Mouse (Mus musculus) megakaryocyte, embryonic 14.5 days (primary cell): ENCODE measurements around the gene Cryl1. TPM values are rescaled to one million over a fixed set of nuclear protein-coding genes. Genes with fewer than 3 reads are reported as not detected.

Experiments
- H3K27me3 ChIP-seq: replicated peaks from 2 replicates; pipeline ENCODE3; 2012; ENCODE audit warnings: inconsistent platforms
- H3K36me3 ChIP-seq: replicated peaks from 2 replicates; pipeline ENCODE3; 2012; ENCODE audit warnings: low read length, inconsistent platforms, mixed read lengths
- H3K4me1 ChIP-seq: 2 replicates; pipeline ENCODE4 v1.6.1; 2012; ENCODE audit warnings: inconsistent platforms
- H3K4me3 ChIP-seq: replicated peaks from 2 replicates; pipeline ENCODE3; 2012; ENCODE audit warnings: moderate library complexity, mild to moderate bottlenecking, inconsistent platforms
- H3K9me3 ChIP-seq: 2 replicates; pipeline ENCODE4 v1.6.1; 2012; ENCODE audit warnings: inconsistent platforms
- FLI1 ChIP-seq: IDR thresholded peaks from 2 replicates; pipeline ENCODE4 v1.6.1; 2012; ENCODE audit warnings: low read length, inconsistent platforms, mixed read lengths
- GATA1 ChIP-seq: IDR thresholded peaks from 3 replicates; pipeline ENCODE4 v1.6.1; 2012; ENCODE audit warnings: mixed read lengths, low read length, inconsistent platforms, borderline replicate concordance
- polyA plus RNA-seq: library from polyadenylated mRNA; stranded (reverse); fragments of >175 nt; gene quantifications from 2 replicates; pipeline ENCODE4 v1.2.3, GENCODE M21; 2012; ENCODE audit warnings: low replicate concordance; ENCODE audit not compliant: insufficient read depth

The Cryl1 gene
- polyA plus RNA-seq, 1 experiment: 3.3 TPM

DNA sequence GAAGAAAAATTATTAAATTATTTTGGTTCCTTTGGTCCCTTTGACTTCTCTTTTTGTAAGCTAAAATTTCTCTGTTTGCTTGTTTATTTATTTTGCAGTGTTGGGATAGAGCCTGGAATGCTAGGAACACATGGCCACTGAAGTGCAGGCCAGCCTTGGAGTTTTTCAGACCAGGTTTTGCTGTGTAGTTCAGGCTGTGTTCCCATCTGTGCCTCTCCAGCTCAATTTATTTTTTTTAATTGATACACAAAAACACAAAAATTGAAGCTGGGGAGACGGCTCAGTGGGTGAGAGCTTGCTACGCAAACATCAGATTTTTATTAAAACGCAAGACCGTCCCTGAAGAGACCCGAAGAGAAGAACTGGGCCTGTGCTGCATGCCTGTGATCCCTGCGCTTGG lies 71.6 kb downstream of the Cryl1 start:
- no peaks in the 10 kb centered on the region for H3K9me3 ChIP-seq
- H3K27me3 ChIP-seq: no peaks in the 10 kb centered on the region
- TF ChIP-seq GATA1 (no peak), FLI1 (no peak)
- H3K36me3 ChIP-seq: no peaks in the 10 kb centered on the region
- H3K4me1 ChIP-seq: no peaks in the 10 kb centered on the region
- no peak overlapping the region for H3K4me3 ChIP-seq

DNA sequence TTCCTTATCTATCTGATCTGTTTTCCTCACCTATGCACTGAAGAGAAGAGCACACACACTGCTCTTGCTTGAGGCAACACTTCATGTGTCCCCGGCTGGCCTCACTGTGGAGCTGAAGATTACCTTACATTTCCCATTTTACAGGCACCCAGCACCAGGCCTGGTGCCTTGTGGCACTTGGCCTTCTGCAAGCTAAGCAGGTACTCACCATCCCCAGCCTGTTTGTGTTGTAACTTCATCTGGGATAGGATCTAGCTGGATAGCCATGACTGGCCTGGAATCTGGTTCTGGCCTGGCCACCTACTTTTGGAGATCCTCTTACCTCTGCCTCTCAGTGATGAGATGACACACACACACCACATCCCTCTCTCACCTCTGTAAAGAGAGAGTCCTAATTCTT lies 79.5 kb downstream of the Cryl1 start:
- H3K4me3 ChIP-seq: no peak overlapping the region
- peaks cover 2% of the 10 kb centered on the region for H3K27me3 ChIP-seq
- peaks cover 6% of the 10 kb centered on the region; the same call in 1 of the 2 replicates for H3K4me1 ChIP-seq
- H3K36me3 ChIP-seq: no peaks in the 10 kb centered on the region
- no peak for TF ChIP-seq FLI1
- no peak for TF ChIP-seq GATA1
- no peaks in the 10 kb centered on the region for H3K9me3 ChIP-seq

DNA sequence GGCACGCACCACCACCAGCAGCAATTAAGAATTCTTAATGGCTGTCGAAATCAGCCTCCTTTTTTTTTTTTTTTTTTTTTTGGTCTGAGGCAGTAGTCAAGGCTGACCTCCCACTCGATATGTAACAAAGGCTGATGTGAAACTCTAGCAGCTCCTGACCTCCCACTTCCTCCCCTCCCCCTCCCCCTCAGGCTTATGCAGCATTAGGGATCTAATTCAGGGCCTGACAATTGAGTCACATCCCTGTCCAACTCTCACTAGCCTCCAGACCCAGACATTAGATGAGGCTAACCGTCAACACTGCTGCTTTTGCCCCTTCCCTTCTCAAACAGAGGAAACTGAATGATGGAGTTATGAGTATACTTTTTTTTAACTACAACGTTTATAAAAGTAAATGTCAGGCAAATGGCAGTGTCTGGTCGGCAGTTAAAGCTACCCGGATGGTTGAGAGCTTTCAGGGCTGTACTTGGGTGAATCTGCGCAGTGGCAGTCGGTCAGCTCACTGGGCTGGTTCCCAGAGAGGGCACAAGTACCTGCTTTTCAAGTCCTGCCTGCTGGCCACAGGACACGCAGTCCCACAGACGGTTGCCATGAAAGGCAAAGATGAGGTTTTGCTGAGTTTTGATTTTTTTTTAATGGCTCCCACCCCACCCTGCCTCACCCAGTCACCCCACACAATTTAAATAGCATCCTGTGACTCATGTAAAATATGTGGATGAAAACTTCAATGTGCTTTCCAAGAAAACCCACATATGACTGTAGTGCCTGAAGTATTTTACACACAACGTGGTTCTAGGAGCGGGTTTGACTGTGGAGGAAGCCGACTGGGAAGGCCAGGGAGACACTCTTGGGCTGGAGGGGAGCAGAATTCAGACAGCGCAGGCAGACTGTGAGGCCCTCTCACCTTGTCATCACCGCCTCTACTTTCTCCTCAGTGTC lies 81.4 kb downstream of the Cryl1 start:
- Histone ChIP-seq H3K36me3 (no peaks in the 10 kb centered on the region), H3K9me3 (no peaks in the 10 kb centered on the region), H3K4me3 (no peak overlapping the region), H3K27me3 (peaks cover 2% of the 10 kb centered on the region), H3K4me1 (peaks cover 6% of the 10 kb centered on the region; the same call in 1 of the 2 replicates)
- no peak for TF ChIP-seq FLI1
- TF ChIP-seq GATA1: no peak

DNA sequence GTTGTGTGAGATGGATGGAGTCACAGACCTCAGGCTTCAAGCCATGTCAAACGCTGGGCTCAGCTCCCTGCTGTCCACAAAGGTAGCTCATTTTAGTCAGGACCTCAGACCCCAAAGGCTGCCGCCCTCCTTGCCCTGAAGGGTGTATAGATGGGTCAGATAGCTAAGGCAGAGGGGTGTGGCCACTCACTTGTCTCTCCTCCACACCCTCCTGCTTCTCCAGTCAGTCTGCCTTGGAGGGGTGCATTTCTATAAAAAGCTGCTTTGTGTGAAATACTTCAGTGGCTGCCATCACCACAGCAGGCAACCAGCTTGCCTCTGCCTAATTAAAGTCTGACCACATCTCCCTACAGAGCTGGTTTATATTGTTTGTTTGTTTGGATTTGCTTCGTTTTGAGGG lies 82.4 kb downstream of the Cryl1 start:
- peaks cover 2% of the 10 kb centered on the region for H3K27me3 ChIP-seq
- no peaks in the 10 kb centered on the region for H3K36me3 ChIP-seq
- H3K4me1 ChIP-seq: peaks cover 6% of the 10 kb centered on the region; the same call in 1 of the 2 replicates
- H3K4me3 ChIP-seq: no peak overlapping the region
- TF ChIP-seq FLI1 (no peak), GATA1 (no peak)
- H3K9me3 ChIP-seq: 0 out of 2 replicates have a peak, but pooled peaks cover 6% of the 10 kb centered on the region

DNA sequence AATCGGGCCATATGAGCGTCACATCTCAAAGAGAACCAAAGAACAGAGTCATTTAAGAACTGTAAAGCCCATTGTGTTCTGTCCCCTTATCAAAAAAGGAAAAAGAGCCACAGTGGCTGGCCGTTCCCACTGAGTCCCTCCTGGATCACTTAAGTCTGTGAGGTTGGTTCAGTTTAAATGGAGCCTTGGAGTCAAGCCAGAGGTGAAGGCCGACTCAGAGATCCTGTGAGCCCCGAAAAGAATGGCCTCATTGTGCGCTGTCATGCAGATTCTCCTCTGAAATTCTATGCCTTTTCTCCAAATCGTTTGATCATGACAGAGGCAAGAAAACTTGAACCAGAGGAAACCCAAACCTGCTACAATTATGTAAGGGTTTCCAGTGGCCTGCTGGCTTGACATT lies 82.8 kb downstream of the Cryl1 start:
- Histone ChIP-seq H3K27me3 (peaks cover 2% of the 10 kb centered on the region), H3K36me3 (no peaks in the 10 kb centered on the region), H3K4me1 (peaks cover 6% of the 10 kb centered on the region; the same call in 1 of the 2 replicates), H3K9me3 (0 out of 2 replicates have a peak, but pooled peaks cover 6% of the 10 kb centered on the region), H3K4me3 (no peak overlapping the region)
- TF ChIP-seq GATA1 (no peak), FLI1 (no peak)

DNA sequence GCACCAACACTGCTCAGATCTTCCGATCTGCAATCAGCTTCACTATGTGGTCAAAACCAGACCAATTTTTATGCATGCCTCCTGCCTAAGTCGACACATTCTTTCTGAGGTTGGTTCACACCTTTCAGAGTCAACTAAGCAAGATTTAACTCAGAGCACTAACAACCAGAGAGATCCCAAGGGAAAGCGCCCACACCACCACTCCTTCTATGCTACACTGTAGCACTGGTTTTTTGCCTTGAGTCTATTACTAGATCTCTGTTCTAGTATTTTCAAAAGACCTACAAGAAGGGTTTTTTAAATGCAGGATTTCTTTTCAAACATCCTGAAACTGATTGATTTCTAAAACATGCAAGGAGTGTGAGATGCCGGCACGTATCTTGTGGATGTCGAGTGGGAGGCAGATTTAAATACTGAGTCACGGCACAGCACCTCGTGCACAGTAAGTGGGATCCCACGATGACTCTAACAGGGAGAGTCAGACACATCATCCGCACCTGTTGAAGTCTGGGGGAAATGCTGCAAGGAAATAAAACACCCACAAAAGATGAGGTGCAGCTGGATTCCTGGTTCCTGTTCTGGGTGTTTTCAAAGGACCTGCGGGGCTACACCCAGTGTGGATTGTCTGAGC lies 96.6 kb downstream of the Cryl1 start:
- H3K4me3 ChIP-seq: no peak overlapping the region
- no peaks in the 10 kb centered on the region for H3K9me3 ChIP-seq
- H3K4me1 ChIP-seq: no peaks in the 10 kb centered on the region; the same call in 1 of the 2 replicates
- TF ChIP-seq FLI1: no peak
- no peak for TF ChIP-seq GATA1
- H3K36me3 ChIP-seq: no peaks in the 10 kb centered on the region
- H3K27me3 ChIP-seq: peaks cover 2% of the 10 kb centered on the region

GRCm38 (mm10) chr14:57300530-57300929 lies 97.8 kb downstream of the Cryl1 start:
- H3K4me1 ChIP-seq: no peaks in the 10 kb centered on the region
- no peak for TF ChIP-seq FLI1
- TF ChIP-seq GATA1: no peak
- no peaks in the 10 kb centered on the region for H3K36me3 ChIP-seq
- no peak overlapping the region for H3K4me3 ChIP-seq
- peaks cover 2% of the 10 kb centered on the region for H3K27me3 ChIP-seq
- H3K9me3 ChIP-seq: no peaks in the 10 kb centered on the region

GRCm38 (mm10) chr14:57297672-57298071 lies 100.7 kb downstream of the Cryl1 start:
- H3K4me1 ChIP-seq: no peaks in the 10 kb centered on the region
- no peaks in the 10 kb centered on the region for H3K36me3 ChIP-seq
- no peaks in the 10 kb centered on the region for H3K9me3 ChIP-seq
- no peak overlapping the region for H3K4me3 ChIP-seq
- TF ChIP-seq GATA1: no peak
- no peak for TF ChIP-seq FLI1
- H3K27me3 ChIP-seq: peaks cover 2% of the 10 kb centered on the region

DNA sequence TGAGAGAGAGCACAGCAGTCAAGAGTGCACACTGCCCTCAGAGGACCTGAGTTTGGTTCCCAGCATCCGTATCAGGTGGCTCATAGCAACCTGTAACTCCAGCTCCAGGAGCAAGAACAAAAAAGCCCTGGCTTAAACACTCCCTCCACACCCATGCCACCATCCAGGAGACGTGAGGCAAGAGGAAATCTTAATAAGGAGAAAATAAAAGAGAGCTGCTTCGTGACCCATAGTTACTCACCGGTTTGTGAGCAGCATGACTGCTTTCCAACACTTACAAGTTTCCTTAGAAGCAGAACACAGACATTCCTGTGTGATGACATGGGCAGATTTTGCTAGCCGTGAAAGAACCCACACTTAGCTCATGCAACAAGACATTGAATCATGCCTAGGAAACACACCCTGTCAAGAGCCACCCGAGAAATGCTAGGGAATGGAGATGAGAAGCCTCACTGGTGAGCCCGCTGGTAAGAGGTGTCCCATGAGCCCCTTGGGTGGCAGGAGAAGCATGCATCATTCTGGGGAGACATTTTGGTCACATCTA lies 106.9 kb downstream of the Cryl1 start:
- Histone ChIP-seq H3K27me3 (no peaks in the 10 kb centered on the region), H3K4me1 (no peaks in the 10 kb centered on the region; the same call in 1 of the 2 replicates), H3K4me3 (no peak overlapping the region), H3K36me3 (no peaks in the 10 kb centered on the region), H3K9me3 (no peaks in the 10 kb centered on the region)
- TF ChIP-seq FLI1: no peak
- TF ChIP-seq GATA1: no peak

DNA sequence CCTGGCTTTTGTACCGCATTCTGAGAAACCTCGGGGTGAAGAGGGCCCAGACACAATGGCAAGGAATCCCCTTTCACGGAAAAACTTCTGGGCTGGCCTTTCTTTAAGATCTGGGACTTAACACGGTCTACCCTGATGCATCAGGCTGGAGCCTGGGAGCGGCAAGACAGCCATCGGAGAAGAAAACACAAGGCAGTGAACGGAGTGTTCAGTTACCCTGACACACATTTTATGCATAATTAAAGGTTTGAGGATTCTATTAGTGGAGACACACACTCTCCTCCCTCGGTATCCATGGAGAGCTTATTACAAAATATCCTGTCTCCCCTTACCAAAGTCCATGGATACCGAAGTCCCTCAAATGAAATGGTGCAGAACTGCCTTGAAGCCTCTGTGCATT lies 109.2 kb downstream of the Cryl1 start:
- Histone ChIP-seq H3K9me3 (no peaks in the 10 kb centered on the region), H3K4me1 (no peaks in the 10 kb centered on the region; the same call in 1 of the 2 replicates), H3K36me3 (no peaks in the 10 kb centered on the region), H3K4me3 (no peak overlapping the region), H3K27me3 (no peaks in the 10 kb centered on the region)
- TF ChIP-seq GATA1 (no peak), FLI1 (no peak)
